Mouse (Mus musculus): ENCODE data around the gene Eif5a2. TPM values are rescaled to one million over a fixed set of nuclear protein-coding genes. Genes with fewer than 3 reads are reported as not detected.

Eif5a2 gene
- polyA plus RNA-seq, 1 experiment from 2014 or later, result 7.0 TPM

Other genes with a start within 250 kb of the Eif5a2 start
- gene Slc2a2, start 83.4 kb upstream of the Eif5a2 start, polyA plus RNA-seq (2014; fragmentation: Nextera tagmentation; extraction: Ambion mirVana), result 0.11 and 0.91 TPM in 2 replicates
- 513 and 539 TPM in 2 replicates for gene Rpl22l1, start 24.2 kb downstream of the Eif5a2 start, polyA plus RNA-seq (2014; fragmentation: Nextera tagmentation; extraction: Ambion mirVana)
- not detected in 2 replicates for gene Gm1527, start 111.3 kb downstream of the Eif5a2 start, polyA plus RNA-seq (2014; fragmentation: Nextera tagmentation; extraction: Ambion mirVana)